Mouse (Mus musculus) hindbrain, embryonic 14.5 days (tissue): Measurements from ENCODE around the gene Gm266. TPM values are rescaled to one million over a fixed set of nuclear protein-coding genes. Genes with fewer than 3 reads are reported as not detected.
"Not testable (repeated sequence)": the region's sequence is repeated elsewhere in the genome, so short reads cannot be mapped to it uniquely, and the experiment has no call there.

Experiments used
- ATAC-seq: fragments of 200-750 bp; cut with Nextera tagmentation; 2 replicates; pipeline ENCODE4 v1.8.0; 2017; ENCODE audit warnings: moderate number of reproducible peaks, mild to moderate bottlenecking, moderate TSS enrichment, moderate library complexity; ENCODE audit not compliant: low FRiP score
- DNase-seq: peaks from one replicate; pipeline ENCODE4 v3.0.0-alpha.2; 2015; ENCODE audit warnings: low spot score
- H3K27ac ChIP-seq: fragments of 300-500 bp; sonication (generic); 2 replicates; pipeline ENCODE4 v1.5.1; 2014; ENCODE audit warnings: mild to moderate bottlenecking, moderate library complexity
- H3K27me3 ChIP-seq: fragments of 300-500 bp; sonication (generic); 2 replicates; pipeline ENCODE4 v1.6.1; 2014; ENCODE audit warnings: mild to moderate bottlenecking, low read length, mixed read lengths; ENCODE audit not compliant: control insufficient read depth, insufficient read depth
- H3K36me3 ChIP-seq: fragments of 300-500 bp; sonication (generic); replicated peaks from 2 replicates; pipeline ENCODE4 v1.6.1; 2014; ENCODE audit not compliant: control insufficient read depth, insufficient read depth
- H3K4me1 ChIP-seq: fragments of 300-500 bp; sonication (generic); replicated peaks from 2 replicates; pipeline ENCODE4 v1.6.1; 2014; ENCODE audit warnings: antibody characterized with exemption, low read length, mixed read lengths; ENCODE audit not compliant: control insufficient read depth, insufficient read depth
- H3K4me2 ChIP-seq: fragments of 300-500 bp; sonication (generic); replicated peaks from 2 replicates; pipeline ENCODE4 v1.6.1; 2014; ENCODE audit warnings: mild to moderate bottlenecking, moderate library complexity
- H3K4me3 ChIP-seq: fragments of 300-500 bp; sonication (generic); replicated peaks from 2 replicates; pipeline ENCODE4 v1.5.1; 2014; ENCODE audit warnings: mild to moderate bottlenecking, low read length
- H3K9ac ChIP-seq: fragments of 300-500 bp; sonication (generic); 2 replicates; pipeline ENCODE4 v1.6.1; 2014
- H3K9me3 ChIP-seq: fragments of 300-500 bp; sonication (generic); 2 replicates; pipeline ENCODE4 v1.6.1; 2016; ENCODE audit warnings: low read length; ENCODE audit not compliant: control insufficient read depth
- WGBS: fragments of 180-500 bp; shearing (Covaris S2); extraction: QIAGEN DNeasy Blood & Tissue Kit; methylation state at CpG from one replicate; pipeline ENCODE4 v1.1.7; 2014; 5-methylcytosine and 5-hydroxymethylcytosine counted together
- polyA plus RNA-seq: library from polyadenylated mRNA; unstranded; fragments of >200 nt; fragmentation: Nextera tagmentation; extraction: Ambion mirVana; gene quantifications from 2 replicates; pipeline ENCODE4 v1.2.1, GENCODE M21; 2014

The Gm266 gene
- polyA plus RNA-seq, 1 experiment from 2014 or later, result 2.6 TPM

GRCm38 (mm10) chr12:111518391-111518790, 32.8 kb upstream of the Gm266 start:
- DNase-seq, result no peak
- whole genome bisulfite sequencing, result 91% methylated on average over 9 of the region's 9 CpGs
- Histone ChIP-seq H3K4me2 (no peak overlapping the region), H3K4me1 (no peaks in the 10 kb centered on the region), H3K4me3 (no peak overlapping the region), H3K27ac (no peak overlapping the region), H3K36me3 (no peaks in the 10 kb centered on the region), H3K9me3 (peaks cover 11% of the 10 kb centered on the region; the same call in 1 of the 2 replicates), H3K9ac (no peak overlapping the region), H3K27me3 (no peaks in the 10 kb centered on the region)
- ATAC-seq, result no peak

- Histone ChIP-seq H3K36me3 (no peaks in the 10 kb centered on the region), H3K4me1 (no peaks in the 10 kb centered on the region), H3K4me3 (no peak overlapping the region), H3K27me3 (no peaks in the 10 kb centered on the region), H3K27ac (no peak overlapping the region), H3K9me3 (peaks cover 11% of the 10 kb centered on the region; the same call in 1 of the 2 replicates), H3K4me2 (no peak overlapping the region), H3K9ac (no peak overlapping the region)
- WGBS, result 75% methylated on average over 4 of the region's 4 CpGs
- ATAC-seq (no peak), DNase-seq (no peak)
Observed at GRCm38 (mm10) chr12:111517901-111518300, 32.3 kb upstream of the Gm266 start.

DNA sequence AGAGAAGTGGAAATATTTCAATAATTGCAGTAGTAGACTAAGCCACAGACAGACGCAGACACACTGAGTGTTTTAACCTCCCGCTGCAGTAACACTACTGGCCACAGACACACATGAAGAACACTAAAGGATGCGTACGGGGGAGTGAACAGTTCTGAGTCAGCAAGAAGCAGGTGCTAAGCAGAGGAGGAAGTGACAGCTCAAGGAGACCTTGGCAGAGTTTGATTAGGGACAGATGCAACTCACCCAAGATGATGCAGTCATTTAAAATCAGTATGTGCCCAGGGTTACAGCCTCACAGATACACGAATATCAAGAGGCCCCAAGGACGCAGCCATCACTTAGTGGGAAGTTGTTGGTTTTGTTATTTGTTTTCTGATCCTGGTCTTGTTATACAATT, 31.2 kb upstream of the Gm266 start:
- H3K4me1 ChIP-seq, result no peaks in the 10 kb centered on the region
- no peak for DNase-seq
- no peaks in the 10 kb centered on the region for H3K36me3 ChIP-seq
- 88% methylated on average over 6 of the region's 6 CpGs for WGBS
- no peak for ATAC-seq
- no peak overlapping the region for H3K4me3 ChIP-seq
- no peak overlapping the region for H3K4me2 ChIP-seq
- H3K9me3 ChIP-seq, result peaks cover 5% of the 10 kb centered on the region; the same call in 1 of the 2 replicates
- no peak overlapping the region for H3K9ac ChIP-seq
- no peaks in the 10 kb centered on the region for H3K27me3 ChIP-seq
- H3K27ac ChIP-seq, result no peak overlapping the region

GRCm38 (mm10) chr12:111515920-111516319, 30.3 kb upstream of the Gm266 start:
- Histone ChIP-seq H3K4me3 (no peak overlapping the region), H3K36me3 (no peaks in the 10 kb centered on the region), H3K9ac (no peak overlapping the region), H3K27me3 (no peaks in the 10 kb centered on the region), H3K27ac (no peak overlapping the region), H3K9me3 (no peaks in the 10 kb centered on the region), H3K4me1 (no peaks in the 10 kb centered on the region), H3K4me2 (no peak overlapping the region)
- ATAC-seq (no peak), DNase-seq (no peak)
- WGBS, result 90% methylated on average over 5 of the region's 5 CpGs

DNA sequence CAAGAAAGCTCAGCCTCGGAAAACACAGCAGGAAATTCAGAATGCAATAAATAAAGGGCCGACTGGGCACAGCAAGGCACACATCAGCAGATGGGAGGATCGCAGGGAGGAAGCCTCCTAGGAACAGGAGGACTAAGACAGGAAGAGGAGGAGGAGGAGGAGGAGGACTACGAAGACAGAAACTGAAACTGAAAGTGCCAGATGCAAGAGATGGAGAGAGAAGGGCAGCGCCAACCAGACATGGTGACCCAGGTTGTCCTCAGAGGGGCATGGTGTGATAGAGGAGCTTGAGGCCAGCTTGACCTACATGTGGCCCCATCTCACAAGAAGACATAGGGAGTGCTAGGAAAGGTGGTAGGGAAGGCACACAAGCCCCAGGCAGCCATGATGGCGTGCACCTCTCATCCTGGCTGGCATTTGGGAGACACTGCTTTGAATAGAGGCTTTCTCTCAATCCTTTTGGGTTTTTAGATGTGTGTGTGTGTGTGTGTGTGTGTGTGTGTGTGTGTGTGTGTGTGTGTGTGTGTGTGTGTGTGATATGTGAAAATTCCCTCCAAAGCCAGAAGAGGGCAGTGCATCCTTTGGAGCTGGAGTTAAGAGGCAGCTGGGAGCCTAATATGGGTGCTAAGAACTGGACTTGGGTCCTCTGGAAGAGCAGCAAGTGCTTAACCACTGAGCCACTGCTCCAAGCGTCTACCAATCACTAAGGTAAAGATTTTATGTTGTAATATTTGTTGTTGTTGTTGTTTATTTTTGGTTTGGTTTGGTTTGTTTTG, 29.4 kb upstream of the Gm266 start:
- Histone ChIP-seq H3K36me3 (no peaks in the 10 kb centered on the region), H3K9me3 (no peaks in the 10 kb centered on the region), H3K27me3 (no peaks in the 10 kb centered on the region), H3K9ac (no peak overlapping the region), H3K27ac (0 out of 2 replicates have a peak overlapping the region, but pooled peaks have one; percentile 41), H3K4me1 (no peaks in the 10 kb centered on the region), H3K4me3 (no peak overlapping the region), H3K4me2 (no peak overlapping the region)
- DNase-seq (no peak), ATAC-seq (no peak)
- WGBS, result 77% methylated on average over 7 of the region's 7 CpGs

DNA sequence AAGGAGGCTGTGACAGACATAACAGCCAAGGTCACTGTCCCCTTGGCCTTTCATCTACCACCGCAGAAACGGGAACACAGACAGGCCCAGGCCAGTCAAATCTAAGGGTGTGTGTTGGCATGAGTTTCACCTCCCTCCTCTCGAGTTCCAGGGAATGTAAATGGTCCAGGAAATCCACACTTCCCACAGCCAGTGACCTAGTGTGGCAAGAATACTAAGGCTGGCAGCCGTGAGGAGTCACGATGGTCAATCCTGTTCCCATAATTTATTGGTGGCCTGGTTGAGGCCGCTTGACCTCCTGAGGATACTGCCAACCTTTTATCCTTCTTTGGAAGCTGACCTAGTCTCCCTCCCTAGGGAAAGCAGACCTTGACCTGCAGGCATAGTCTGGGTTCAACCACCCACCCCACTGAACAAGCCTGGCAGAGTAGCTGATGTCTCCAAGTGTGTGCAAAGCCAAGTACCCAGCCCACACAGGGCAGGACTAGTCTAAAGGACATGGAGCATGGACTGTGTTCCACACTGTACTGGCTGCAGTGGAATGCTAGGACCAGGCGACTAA, 28.7 kb upstream of the Gm266 start:
- no peaks in the 10 kb centered on the region for H3K27me3 ChIP-seq
- 0 out of 2 replicates have a peak overlapping the region, but pooled peaks have one; percentile 41 for H3K27ac ChIP-seq
- H3K4me1 ChIP-seq, result no peaks in the 10 kb centered on the region
- no peak overlapping the region for H3K4me3 ChIP-seq
- no peaks in the 10 kb centered on the region for H3K9me3 ChIP-seq
- no peak overlapping the region for H3K9ac ChIP-seq
- ATAC-seq, result no peak
- 63% methylated on average over 7 of the region's 7 CpGs for WGBS
- no peaks in the 10 kb centered on the region for H3K36me3 ChIP-seq
- no peak overlapping the region for H3K4me2 ChIP-seq
- DNase-seq, result no peak

- no peak overlapping the region for H3K27ac ChIP-seq
- 54% methylated on average over 5 of the region's 5 CpGs for WGBS
- H3K4me2 ChIP-seq, result no peak overlapping the region
- H3K4me1 ChIP-seq, result no peaks in the 10 kb centered on the region
- no peak overlapping the region for H3K4me3 ChIP-seq
- no peaks in the 10 kb centered on the region for H3K36me3 ChIP-seq
- peak; percentile 76; the same call in 1 of the 2 replicates for ATAC-seq
- no peaks in the 10 kb centered on the region for H3K27me3 ChIP-seq
- peak; percentile 33 for DNase-seq
- H3K9me3 ChIP-seq, result no peaks in the 10 kb centered on the region
- H3K9ac ChIP-seq, result no peak overlapping the region
Observed at GRCm38 (mm10) chr12:111513673-111514072, 28.1 kb upstream of the Gm266 start.

- no peak overlapping the region for H3K4me3 ChIP-seq
- no peaks in the 10 kb centered on the region for H3K36me3 ChIP-seq
- H3K27me3 ChIP-seq, result no peaks in the 10 kb centered on the region
- no peaks in the 10 kb centered on the region for H3K9me3 ChIP-seq
- H3K4me2 ChIP-seq, result no peak overlapping the region
- H3K4me1 ChIP-seq, result no peaks in the 10 kb centered on the region
- 93% methylated on average over 12 of the region's 12 CpGs for whole genome bisulfite sequencing
- no peak overlapping the region for H3K9ac ChIP-seq
- DNase-seq (no peak), ATAC-seq (no peak)
- no peak overlapping the region for H3K27ac ChIP-seq
Observed at GRCm38 (mm10) chr12:111512572-111513063, 27.0 kb upstream of the Gm266 start.

- not testable (repeated sequence) for ATAC-seq, H3K36me3 ChIP-seq, H3K9ac ChIP-seq, DNase-seq, H3K4me1 ChIP-seq, H3K4me3 ChIP-seq, H3K27me3 ChIP-seq, H3K27ac ChIP-seq, H3K4me2 ChIP-seq, H3K9me3 ChIP-seq
- 76% methylated on average over 3 of the region's 3 CpGs for WGBS
Observed at GRCm38 (mm10) chr12:111508438-111508837, 22.8 kb upstream of the Gm266 start.
